Mouse (Mus musculus) cerebellum, adult 11 months (tissue): ENCODE results near the gene D630003M21Rik.

Source experiments
- DNase-seq: peaks from one replicate; pipeline ENCODE4 v3.0.0; 2022

The D630003M21Rik gene

DNA sequence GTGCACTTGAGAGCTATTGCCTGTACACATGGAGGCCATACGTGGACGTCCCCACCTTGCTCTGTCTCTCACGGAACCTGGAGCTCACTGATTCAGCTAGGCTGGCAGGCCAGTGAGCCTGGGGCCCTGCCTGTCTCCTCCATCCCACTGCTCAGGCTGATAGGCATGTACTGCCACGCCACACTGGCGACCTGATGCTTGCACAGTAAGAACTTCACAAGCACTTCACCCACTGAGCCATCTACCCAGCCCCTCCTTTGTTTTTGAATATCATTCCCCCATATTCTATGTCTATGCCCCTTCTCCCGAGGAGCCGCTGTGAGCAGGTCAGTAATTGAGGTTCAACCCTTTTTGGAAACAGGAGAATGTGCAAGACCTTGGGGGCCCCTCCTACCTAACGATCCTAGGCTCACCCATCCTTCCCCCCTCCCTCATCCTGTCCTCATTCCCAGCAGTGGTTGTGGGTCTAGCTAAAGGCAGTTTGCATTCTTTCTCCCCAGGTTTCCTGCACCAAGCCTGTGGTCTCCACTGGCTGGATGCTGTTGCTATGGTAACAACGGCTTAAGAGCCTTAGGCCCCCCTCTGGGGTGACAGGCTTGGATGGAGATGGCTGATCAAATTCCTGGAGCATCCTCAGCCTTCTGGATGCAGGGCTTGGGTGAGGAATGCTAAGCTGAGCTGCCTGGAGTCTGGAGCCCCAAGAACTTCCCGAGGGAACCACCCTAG, 35.2 kb downstream of the D630003M21Rik start:
- DNase-seq = no peak

DNA sequence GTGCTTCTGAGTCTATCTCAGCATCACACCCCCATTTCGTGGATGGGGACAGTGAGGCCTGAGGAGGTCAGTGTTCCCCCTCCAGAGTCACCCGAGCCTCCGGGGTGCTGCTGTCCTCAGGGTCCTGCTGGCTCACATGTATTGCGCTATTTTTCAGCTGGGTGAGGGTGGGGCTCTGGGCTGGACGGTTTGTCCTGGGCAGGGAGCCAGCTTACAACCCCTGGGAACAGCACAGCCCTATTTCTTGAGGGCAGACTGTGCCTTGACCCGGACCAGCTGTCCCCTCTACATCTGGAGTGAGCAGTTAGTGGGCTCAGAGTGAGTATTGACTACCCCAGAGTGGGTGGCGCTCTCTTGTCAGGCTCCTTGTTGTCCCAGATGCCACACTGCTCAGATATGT, 37.9 kb downstream of the D630003M21Rik start:
- DNase-seq = no peak

DNA sequence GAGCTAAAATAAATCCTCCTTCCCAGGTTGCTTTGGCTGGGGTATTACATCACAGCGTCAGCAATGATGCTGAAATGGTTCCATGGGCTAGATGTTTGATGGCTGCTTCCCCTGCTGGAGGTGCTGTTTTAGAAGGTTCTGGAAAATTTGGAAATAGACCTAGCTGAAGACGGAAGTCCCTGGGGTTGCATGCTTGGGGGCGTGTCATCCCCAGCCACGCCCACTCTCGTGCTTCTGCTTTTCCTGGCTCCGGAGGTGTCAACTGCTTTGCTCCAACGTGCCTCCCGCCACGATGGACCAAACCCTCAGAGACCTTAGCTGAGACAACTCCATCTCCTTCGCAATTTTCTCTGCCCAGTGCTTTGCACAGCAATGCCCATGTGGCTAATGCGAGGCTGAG, 39.6 kb downstream of the D630003M21Rik start:
- DNase-seq = no peak

DNA sequence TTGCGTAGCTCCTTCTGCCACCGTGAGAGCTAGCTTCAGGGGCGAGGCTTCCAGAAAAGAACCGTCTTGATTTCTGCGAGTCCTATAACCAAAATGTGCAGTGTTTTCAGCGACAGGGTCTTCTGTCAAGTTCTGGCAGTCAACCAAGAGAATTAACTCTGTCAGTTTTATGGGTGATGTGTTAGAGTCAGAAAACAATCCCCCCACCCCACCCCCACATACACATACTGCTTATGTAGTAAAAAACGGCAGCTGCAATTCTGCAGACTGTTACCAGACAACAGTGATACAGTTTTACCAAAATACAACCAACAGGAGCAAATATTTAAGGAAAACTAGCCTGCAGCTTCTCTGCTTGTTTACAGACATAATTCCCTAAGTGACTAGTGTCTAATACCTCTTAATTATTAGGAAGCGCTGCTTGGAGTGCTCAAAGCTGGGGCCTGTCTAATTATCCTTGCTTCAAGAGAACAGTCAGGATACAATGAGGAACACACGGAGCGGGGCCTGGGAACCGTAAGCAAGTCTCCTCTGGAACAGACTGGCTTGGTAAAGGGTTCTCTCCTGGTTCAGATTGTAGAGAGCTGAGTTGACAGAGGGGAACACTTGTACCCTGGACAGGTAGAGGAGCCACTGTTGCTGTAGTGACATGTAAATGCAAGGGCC, 42.7 kb downstream of the D630003M21Rik start:
- no peak for DNase-seq

DNA sequence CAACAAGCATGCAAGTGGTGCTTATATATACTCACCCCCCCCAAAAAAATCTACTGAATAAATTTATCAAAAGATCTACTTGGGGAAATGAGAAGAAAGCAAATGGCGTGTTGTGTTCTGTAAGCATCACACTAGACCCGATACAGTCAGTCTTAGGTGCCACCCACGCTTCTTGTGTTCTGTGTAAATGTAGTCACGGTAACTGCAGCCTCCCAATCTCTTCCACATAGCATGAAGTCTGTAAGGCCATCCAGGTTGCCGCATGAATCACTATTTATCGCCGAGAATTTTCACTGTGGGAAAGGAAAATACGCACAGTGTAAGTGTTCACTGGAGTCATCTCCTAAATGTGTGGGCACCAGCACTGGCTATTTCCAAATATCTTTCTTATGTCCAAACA, 45.8 kb downstream of the D630003M21Rik start:
- DNase-seq = no peak

DNA sequence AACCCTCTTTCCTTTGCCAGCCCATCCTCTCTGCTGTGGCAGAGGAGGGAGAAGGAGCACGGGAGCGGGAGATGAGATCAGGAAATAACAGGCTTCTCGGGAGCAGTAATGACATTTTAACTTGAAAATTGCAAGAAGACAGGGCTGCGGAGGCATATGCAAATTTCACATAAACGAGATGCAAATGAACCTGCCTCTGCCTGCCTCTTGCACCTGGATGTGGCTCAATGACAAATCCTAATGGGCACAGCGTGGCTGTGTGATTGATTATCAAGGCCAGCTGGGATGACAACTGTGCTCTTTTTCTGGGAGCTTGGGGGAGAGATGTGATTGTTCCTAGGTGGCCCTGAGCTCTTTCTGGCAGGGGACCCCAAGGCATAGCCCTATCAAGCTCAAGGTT, 47.1 kb downstream of the D630003M21Rik start:
- no peak for DNase-seq

DNA sequence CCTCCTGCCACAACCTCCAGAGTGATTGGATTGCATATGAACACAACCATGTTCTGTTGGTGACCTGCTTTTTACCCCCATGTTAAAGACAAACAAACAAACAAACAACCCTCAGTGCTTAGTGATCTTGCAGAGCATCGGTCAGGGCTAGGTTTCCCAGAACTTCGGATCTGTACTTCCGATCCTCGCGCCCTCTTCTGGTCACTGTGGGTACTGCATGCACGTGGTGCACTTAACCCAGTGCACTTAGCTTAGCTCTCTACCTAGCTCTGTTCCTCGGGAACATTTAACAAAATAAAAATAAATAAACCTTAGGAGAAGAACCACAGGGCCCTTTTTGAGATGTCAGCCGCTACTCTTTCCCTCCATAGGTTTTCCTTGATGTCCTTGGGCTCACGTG, 48.2 kb downstream of the D630003M21Rik start:
- no peak for DNase-seq

DNA sequence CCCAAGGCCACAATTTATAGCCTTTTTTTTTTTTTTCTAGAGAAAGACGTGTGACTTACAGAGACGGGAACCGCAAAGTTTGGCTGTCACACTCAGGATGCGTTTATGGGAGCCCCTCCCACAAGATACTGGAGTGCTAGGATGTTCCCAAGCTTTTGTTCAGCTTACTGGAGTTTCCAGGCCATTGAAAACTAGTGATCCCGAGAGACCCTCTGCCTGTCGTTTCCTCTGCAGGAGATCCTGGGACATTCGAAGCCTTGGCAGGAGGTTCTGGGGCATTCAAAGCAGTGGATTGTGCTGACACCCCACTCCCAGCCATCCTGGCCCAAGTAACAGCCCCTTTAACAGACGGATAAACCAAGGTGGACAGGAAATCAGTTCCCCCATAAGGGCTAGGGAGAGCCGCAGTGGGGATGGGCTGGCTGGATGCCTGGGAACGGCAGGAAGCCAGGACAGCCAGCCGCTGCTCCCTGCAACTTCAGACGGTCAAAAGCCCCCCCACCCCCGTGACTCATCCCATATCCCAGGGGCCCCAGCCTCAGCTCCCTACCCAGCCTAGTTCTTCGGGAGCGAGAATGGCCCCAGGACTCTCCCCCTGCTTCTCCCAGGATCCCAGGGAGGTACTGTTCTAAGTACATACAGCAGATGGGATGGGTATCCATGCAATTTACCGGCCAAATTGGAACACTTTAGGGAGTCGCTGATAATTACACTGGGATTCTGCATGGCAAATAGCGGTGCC, 49.5 kb downstream of the D630003M21Rik start:
- no peak for DNase-seq

DNA sequence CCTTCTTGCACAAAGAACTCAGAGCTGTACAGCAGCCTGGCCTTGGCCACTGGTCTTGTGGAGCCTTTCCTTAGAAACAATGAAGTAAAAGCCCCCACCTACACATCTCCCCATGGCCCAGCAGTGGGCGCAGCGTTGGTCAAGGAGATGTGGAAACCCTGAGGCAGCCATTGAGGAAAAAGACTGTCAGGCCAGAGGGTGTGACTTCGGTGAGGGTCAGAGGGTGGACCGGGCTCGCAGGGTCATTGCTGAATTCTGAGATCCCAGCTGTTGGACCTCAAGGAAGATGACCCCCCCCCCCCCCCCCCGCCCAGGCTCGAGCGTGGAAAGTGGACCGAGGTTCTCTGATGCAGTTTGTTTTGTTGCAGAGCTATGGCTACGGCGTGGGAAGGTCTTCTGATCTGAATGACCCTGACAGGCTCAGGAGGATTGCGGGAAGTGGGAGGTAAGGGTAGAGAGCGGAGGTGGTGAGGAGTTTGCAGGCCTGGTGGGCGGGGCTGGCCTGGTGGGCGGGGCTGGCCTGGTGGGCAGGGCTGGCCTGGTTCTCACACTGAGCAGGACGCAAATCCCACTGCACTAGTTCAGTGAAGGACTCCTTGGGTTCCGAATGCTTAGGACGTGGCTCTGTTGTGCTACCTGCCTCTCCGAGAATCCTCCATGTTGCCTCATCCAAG, 50.2 kb downstream of the D630003M21Rik start:
- no peak for DNase-seq

DNA sequence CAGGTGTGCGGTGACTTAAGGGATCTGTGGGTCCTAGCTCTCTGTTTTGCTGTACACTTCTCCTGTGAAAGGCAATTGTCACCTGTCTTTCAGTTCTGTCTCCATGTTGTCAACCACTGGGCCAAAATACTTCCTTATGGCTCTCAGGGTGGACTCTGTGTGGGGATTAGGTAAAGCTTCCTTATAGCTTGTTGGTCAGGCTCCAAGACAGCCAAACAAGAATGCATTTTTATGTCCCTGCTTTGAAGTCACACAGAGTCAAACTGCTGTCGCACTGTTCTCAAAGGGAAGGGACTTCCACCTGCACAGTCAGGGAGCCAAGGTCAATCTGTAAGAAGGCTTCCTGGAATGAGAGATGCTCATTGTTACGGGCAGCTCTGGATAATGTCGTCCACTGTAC, 50.9 kb downstream of the D630003M21Rik start:
- no peak for DNase-seq

DNA sequence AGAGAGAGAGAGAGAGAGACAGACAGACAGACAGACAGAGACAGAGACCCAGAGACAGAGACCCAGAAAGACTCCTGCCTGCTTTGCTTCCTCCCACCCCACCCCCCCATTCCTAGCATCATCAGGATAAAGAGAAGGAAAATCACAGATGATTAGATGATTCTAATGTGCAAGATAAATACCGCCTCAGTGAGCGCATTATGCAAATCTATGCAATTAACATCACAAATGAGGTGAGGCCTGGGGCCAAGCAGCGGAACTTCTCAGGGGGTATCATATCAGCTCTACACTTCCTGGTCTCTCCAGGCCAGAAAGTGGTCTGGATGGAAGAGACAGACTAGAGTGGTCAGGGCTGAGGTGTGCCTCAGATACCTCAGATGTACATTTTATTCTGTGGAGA, 51.4 kb downstream of the D630003M21Rik start:
- no peak for DNase-seq

DNA sequence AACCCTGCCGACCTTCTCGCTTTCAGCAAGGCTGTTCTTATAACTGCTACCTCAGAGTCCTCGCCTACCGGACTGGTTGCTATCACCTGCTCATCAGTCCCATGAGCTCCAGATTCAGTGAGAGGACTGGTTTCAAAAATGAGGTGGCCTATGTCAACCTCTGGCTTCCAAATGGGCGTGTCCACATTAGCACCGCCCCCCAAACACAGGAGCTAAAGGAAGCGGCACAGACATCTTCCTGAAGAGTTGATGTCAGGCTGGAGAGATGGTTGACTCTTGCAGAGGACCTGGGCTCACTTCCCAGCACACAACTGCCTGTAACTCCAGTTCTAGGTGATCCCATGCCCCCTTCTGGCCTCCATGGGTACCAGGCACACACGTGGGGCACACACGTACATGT, 52.3 kb downstream of the D630003M21Rik start:
- no peak for DNase-seq

DNA sequence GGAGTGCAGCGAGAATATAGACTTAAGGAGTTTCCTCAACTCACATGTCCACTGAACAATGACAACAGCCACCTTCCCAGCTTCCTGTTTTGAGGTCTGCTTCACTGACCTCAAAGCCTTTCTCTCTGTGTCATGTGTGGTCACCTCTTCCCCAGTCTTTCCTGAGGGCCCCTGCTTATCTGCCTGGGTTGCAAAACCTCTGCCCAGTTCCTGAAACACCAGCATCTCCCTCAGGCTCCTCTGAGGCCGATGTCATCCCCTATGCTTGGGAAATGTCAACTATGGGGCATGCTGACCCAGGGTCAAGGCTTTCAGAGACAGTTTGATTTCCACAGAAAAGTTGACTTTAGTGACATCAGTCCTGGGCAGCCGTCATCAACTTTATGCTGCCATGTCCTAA, 53.6 kb downstream of the D630003M21Rik start:
- no peak for DNase-seq

DNA sequence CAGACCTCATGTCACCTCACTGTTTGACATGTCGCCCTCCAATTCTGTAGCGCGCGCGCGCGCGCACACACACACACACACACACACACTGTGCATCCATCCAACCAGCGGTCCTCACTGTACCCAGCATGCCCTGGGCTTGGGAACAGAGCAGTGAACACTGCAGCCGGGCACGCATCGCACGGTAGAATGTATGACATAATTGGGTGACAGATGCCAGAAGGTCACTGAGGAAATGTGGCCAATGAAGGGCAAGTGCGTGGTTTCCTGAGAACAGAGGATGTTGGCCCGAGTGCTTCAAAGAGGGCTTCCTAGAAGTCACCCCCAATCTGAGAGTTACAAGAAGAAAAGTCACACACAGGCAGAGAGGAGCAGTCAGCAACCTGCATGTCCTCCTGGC, 54.1 kb downstream of the D630003M21Rik start:
- no peak for DNase-seq

DNA sequence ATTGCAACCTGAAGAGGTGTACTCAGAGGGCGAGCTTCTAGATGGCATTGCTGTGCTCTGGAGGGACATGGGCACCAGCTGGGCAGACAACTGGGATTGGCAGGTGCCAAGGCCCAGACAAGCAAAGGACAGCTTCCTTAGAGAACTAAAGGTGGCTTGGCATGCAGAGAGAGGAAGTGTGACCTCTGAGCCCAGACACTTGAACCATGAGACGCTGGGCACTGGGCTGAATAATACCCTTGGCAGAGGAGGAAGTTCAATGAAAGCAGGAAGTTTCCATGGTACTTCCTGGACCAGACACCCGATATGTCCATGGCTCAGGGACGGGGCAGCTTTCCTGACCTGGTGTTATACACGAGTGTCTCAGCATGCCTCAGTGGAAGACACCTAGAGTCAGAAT, 54.6 kb downstream of the D630003M21Rik start:
- no peak for DNase-seq

DNA sequence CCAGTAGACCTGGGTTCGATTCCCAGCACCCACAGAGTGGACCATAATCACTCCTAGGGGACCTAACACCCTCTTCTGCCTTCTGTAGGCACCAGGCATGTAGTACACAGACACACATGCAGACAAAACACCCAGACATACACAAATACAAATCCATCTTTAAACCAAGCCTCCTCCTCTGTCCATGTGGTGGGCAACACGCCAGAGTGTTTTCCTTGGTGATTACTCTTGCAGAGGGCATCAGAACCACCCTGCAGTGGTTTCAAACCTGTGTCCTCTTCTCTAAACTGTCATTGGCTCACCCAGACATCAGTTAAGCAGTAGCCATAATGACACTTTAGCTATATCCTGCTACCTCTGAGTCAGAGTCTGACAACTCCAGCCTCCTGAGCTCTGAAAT, 58.6 kb downstream of the D630003M21Rik start:
- no peak for DNase-seq

DNA sequence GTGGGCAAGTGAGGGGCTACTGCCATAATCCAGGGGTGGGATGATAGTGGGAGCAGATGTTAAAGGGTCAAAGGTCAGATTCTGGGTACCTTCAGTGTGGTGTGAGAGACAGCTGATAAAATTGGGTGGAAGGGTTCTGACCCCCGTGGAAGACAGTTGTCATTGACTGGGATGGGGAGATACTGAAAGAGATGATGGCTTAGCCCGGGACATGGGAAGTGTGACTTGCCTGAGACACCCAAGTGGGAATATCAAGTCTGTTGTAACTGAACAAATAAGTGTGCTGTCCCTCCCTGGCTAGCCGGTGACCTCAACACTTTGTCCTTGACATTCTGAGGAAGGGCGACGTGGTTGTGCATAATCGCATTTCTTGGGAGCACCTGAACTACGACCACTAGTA, 59.3 kb downstream of the D630003M21Rik start:
- DNase-seq = no peak

DNA sequence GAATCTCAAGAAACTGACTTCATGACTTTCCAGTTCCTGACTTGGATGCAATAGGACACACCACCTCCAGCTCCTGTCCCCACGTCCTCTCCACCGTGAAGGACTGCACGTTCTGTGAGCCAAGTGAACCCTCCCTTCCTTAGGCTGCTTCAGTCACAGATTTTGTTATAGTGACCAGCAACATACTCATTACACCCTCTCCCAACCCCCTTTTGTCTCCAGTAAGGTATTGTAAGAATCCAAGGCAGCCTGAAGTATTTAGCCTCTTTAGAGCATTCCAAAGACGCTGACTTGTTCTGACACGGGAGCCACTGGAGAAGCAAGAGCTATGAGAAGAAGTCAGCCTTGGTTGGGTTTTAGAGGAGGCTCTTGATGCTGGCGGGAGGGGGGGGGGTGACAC, 59.7 kb downstream of the D630003M21Rik start:
- no peak for DNase-seq

DNA sequence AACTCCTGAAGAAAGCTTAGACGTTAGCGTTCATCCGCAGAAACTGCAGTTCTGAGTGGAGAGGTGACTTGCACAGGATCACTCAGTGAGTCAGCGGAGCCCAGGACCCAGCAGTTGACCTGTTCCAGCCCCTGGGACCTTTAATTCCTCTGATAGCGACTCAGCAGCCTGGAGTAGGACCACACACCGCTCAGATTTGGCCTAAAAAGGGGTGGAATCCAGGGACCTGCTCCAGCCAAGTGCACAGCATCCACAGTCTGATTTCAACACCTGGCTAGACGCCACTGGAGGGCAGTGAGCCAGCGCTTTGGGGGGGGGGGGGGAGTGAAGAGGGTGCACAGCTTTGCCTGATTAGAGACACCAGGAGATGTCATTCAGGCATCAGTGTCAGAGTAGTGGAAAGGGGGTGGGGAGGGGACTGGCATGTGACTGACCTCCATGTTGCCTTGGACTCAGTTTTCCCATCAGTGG, 60.2 kb downstream of the D630003M21Rik start:
- DNase-seq = no peak

DNA sequence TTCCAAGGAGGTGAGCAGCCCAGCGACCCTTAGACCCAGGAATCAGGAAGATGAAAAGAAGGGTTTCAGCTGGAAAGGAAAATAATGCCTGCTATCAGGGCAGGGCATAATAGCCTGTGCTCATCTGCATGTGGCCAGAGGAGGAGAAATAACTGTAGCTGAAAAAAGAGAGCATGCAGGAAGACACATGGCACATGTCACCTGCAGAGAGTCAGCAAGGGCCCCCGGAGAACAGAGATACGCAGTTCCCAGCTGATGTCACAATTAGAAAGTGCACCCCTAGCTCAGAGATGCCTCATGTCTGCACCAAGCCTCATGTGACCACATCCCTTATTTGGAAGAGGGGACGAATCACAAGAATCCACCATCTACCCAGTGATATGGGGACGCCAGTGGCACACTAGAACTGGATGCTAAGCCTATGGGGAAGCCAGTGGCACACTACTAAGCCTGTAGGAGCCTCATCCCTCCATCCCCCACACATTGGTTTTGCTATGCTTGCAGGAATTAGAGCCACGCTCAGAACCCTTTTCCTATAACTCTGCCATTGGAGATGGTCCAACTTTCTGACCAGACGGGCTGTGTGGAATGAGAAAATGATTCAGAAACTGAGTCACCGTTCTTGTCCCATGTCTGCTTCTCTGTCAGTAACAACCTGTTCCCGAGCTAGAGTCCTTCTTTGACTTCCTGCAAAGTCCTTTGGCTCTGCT, 61.4 kb downstream of the D630003M21Rik start:
- DNase-seq = no peak

DNA sequence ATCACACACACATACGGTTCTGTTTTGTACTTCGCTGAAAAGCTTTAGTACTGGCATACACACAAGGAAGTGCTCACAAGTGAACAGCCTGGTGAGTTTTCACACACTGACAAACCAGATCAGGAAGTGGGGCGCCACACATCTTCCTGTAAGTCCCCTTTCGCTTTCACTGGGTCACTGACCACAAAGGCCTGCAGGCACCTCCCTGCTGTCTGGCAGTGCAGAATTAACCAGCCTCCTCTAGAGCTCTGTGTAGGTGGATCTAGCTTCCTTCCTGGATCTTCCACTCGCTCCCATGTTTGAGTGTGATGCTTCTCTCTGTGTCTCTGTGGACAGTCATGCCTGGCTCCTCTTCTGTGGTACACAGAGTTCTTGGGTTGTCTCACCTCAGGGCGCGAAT, 62.4 kb downstream of the D630003M21Rik start:
- no peak for DNase-seq

DNA sequence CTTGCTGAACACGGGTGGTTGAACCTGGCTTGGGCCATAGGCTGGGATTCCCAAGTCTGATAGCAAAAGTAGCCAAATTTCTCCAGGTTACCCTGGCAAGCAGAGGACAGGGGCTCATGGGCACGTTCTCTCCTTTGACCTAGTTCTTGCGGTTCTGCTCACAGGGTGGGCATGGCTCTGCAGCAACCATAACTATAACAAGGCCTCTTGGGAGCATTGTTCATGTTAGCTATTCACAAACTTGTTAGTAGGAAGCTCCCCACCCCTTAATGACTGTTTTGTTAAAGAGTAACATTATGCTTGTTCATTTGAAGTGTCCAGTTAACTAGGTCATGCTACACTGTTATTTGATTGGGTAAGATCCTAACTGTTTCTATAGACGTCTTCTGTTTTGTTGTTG, 63.2 kb downstream of the D630003M21Rik start:
- no peak for DNase-seq

DNA sequence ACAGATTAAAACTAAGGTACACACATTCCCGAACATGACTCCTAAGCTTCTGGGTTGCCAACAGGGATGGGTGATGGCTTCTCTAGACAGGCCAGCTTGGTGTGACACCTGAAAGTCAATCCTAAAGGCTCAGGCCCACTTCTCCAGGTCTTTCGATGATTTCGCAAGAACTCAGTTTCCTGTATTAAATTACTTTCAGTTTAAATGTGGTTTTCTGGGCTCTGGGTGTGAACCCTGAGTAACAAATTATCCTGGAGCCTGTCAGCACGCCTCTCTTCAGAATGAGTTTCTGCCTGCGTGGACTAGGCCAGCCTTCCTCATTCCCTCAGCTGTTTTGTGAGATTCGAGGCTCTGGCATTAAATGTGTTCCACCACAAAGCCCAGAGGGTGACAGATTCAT, 66.0 kb downstream of the D630003M21Rik start:
- no peak for DNase-seq
